Mouse (Mus musculus): ENCODE measurements around the gene Vstm5.
"Not testable (repeated sequence)": the region's sequence is repeated elsewhere in the genome, so short reads cannot be mapped to it uniquely, and the experiment has no call there.

The Vstm5 gene

GRCm38 (mm10) chr9:15239042-15239925 lies at the start of gene Vstm5:
TSS of gene Vstm5 (plus strand) at chr9:15239045.
- DNase-seq (ENCODE audit: low spot score), result no peak

- not testable (repeated sequence) for DNase-seq (ENCODE audit: low spot score)
Observed at GRCm38 (mm10) chr9:15194806-15195205, 44.0 kb upstream of the Vstm5 start.

GRCm38 (mm10) chr9:15206631-15207030 lies 32.2 kb upstream of the Vstm5 start:
- DNase-seq (ENCODE audit: low spot score), result no peak

GRCm38 (mm10) chr9:15209320-15209719 lies 29.5 kb upstream of the Vstm5 start:
- no peak for DNase-seq (ENCODE audit: low spot score)

GRCm38 (mm10) chr9:15211876-15212275 lies 27.0 kb upstream of the Vstm5 start:
- DNase-seq (ENCODE audit: low spot score), result no peak

GRCm38 (mm10) chr9:15213695-15214094 lies 25.1 kb upstream of the Vstm5 start:
- DNase-seq (ENCODE audit: low spot score), result no peak

GRCm38 (mm10) chr9:15224912-15225311 lies 13.9 kb upstream of the Vstm5 start:
- no peak for DNase-seq (ENCODE audit: low spot score)

- no peak for DNase-seq (ENCODE audit: low spot score)
Observed at GRCm38 (mm10) chr9:15232445-15232844, 6.4 kb upstream of the Vstm5 start.

- no peak for DNase-seq (ENCODE audit: low spot score)
Observed at GRCm38 (mm10) chr9:15233604-15234003, 5.2 kb upstream of the Vstm5 start.

- no peak for DNase-seq (ENCODE audit: low spot score)
Observed at GRCm38 (mm10) chr9:15235986-15236385, 2.9 kb upstream of the Vstm5 start.

- DNase-seq (ENCODE audit: low spot score), result no peak
Observed at GRCm38 (mm10) chr9:15237516-15238296, 1.1 kb upstream of the Vstm5 start.

- no peak for DNase-seq (ENCODE audit: low spot score)
Observed at GRCm38 (mm10) chr9:15238297-15238990, 401 bp upstream of the Vstm5 start.

- DNase-seq (ENCODE audit: low spot score), result no peak
Observed at GRCm38 (mm10) chr9:15240006-15240405, 1.2 kb downstream of the Vstm5 start.

- no peak for DNase-seq (ENCODE audit: low spot score)
Observed at GRCm38 (mm10) chr9:15240863-15241595, 2.2 kb downstream of the Vstm5 start.

GRCm38 (mm10) chr9:15241596-15241939 lies 2.7 kb downstream of the Vstm5 start:
- DNase-seq (ENCODE audit: low spot score), result peak; percentile 65

GRCm38 (mm10) chr9:15242130-15242529 lies 3.3 kb downstream of the Vstm5 start:
- DNase-seq (ENCODE audit: low spot score), result no peak

GRCm38 (mm10) chr9:15245319-15246075 lies 6.7 kb downstream of the Vstm5 start:
- DNase-seq (ENCODE audit: low spot score), result no peak

GRCm38 (mm10) chr9:15250376-15250775 lies 11.5 kb downstream of the Vstm5 start:
- DNase-seq (ENCODE audit: low spot score), result no peak

GRCm38 (mm10) chr9:15252196-15252595 lies 13.4 kb downstream of the Vstm5 start:
- DNase-seq (ENCODE audit: low spot score), result no peak

GRCm38 (mm10) chr9:15254501-15254900 lies 15.7 kb downstream of the Vstm5 start:
- DNase-seq (ENCODE audit: low spot score), result no peak

- no peak for DNase-seq (ENCODE audit: low spot score)
Observed at GRCm38 (mm10) chr9:15256214-15256613, 17.4 kb downstream of the Vstm5 start.
